In the genomic region with DNA sequence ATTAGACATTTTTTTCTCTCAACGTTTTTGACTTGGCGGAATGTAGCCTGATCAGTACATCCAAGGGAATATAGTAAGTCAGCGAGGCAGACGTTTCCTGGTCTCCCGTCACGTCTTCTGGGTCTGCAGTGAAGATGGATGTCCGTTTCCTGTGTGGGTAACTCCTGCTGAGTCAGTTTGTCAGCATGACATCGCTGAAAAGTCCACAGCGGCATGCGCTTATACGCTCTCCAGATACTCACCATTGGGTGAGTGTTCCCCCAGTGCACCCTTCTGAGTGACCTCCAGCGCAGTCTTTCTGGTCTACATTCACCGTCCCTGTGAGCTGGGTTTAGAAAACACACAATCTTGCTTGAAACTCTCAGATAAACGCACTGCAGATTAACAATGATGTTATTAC, we compare ENCODE assay signal across 7 mouse cellular contexts. TPM values are rescaled to one million over a fixed set of nuclear protein-coding genes. Genes with fewer than 3 reads are reported as not detected.
DNase-seq lines count a peak whose midpoint lies in the region; ATAC-seq and TF ChIP-seq lines count a peak whose summit lies in the region.

No protein-coding gene starts in this region.

- H3K27me3 ChIP-seq in ES-Bruce4 (ENCODE audit: control insufficient read depth, insufficient read depth, low read length, poor library complexity, severe bottlenecking) = no peaks in the 10 kb centered on the region
- H3K27me3 ChIP-seq in intestine, postnatal 0 days (replicated peaks; ENCODE audit: control insufficient read depth, insufficient read depth, low read length) = no peaks in the 10 kb centered on the region

- H3K27ac ChIP-seq in ES-Bruce4 (ENCODE audit: insufficient read depth, low read length) = peak overlapping the region; percentile 98
- H3K27ac ChIP-seq in brown adipose tissue, adult 24 weeks (replicated peaks; ENCODE audit: low read depth, low read length) = peak overlapping the region; percentile 90
- peak overlapping the region; percentile 89 for H3K27ac ChIP-seq in intestine, postnatal 0 days (ENCODE audit: low read depth, low read length)

- H3K36me3 ChIP-seq in ES-Bruce4 (ENCODE audit: control insufficient read depth, insufficient read depth, low read length, poor library complexity, severe bottlenecking) = no peaks in the 10 kb centered on the region
- no peaks in the 10 kb centered on the region for H3K36me3 ChIP-seq in intestine, postnatal 0 days (ENCODE audit: control insufficient read depth, insufficient read depth)

- H3K4me1 ChIP-seq in ES-Bruce4 (ENCODE audit: control insufficient read depth, insufficient read depth, low read length) = no peaks in the 10 kb centered on the region
- H3K4me1 ChIP-seq in brown adipose tissue, adult 24 weeks (ENCODE audit: control insufficient read depth, insufficient read depth, insufficient read length, low read length) = peaks cover 13% of the 10 kb centered on the region
- peaks cover 12% of the 10 kb centered on the region; the same call in 1 of the 2 replicates for H3K4me1 ChIP-seq in intestine, postnatal 0 days (replicated peaks; ENCODE audit: control insufficient read depth, insufficient read depth, low read length)

- peak; percentile 50 for DNase-seq in lung, postnatal 25 days (ENCODE audit: low spot score)
- no peak for DNase-seq in frontal cortex, postnatal 36 days (ENCODE audit: low spot score in 2 of 2)
- no peak for DNase-seq in T-cell, adult 2 months (ENCODE audit: low spot score)
- no peak for DNase-seq in MN1 (ENCODE audit: low spot score)

- no peak for TF ChIP-seq POLR2A in ES-Bruce4 (IDR thresholded peaks at IDR 0.05; ENCODE audit: insufficient read depth, low read length)

- no peaks in the 10 kb centered on the region for H3K9me3 ChIP-seq in ES-Bruce4 (replicated peaks; ENCODE audit: control insufficient read depth, insufficient read depth, low read length, poor library complexity, severe bottlenecking)
- H3K9me3 ChIP-seq in intestine, postnatal 0 days (ENCODE audit: control insufficient read depth) = no peaks in the 10 kb centered on the region

- TF ChIP-seq EP300 in ES-Bruce4 (IDR thresholded peaks at IDR 0.05; ENCODE audit: insufficient read depth, low read depth, low read length) = peak; percentile 65; the same call in 1 of the 2 replicates

- WGBS in intestine, postnatal 0 days = 51% methylated on average over 14 of the region's 14 CpGs

- H3K4me2 ChIP-seq in intestine, postnatal 0 days (replicated peaks; ENCODE audit: low read depth) = no peak overlapping the region; the same call in 1 of the 2 replicates

- no peak for ATAC-seq in intestine, postnatal 0 days

- H3K4me3 ChIP-seq in ES-Bruce4 (ENCODE audit: low read depth, low read length) = no peak overlapping the region
- H3K4me3 ChIP-seq in brown adipose tissue, adult 24 weeks (ENCODE audit: insufficient read depth, low read depth, low read length) = peak overlapping the region; percentile 3
- H3K4me3 ChIP-seq in intestine, postnatal 0 days (ENCODE audit: low read depth, low read length) = no peak overlapping the region

- TF ChIP-seq CTCF in ES-Bruce4 (IDR thresholded peaks at IDR 0.05; ENCODE audit: low read depth, low read length) = no peak
- TF ChIP-seq CTCF in intestine, postnatal 0 days (IDR thresholded peaks at IDR 0.05; ENCODE audit: low read depth) = no peak

- no peak overlapping the region for H3K9ac ChIP-seq in ES-Bruce4 (ENCODE audit: low read depth, poor library complexity, severe bottlenecking)
- H3K9ac ChIP-seq in intestine, postnatal 0 days (ENCODE audit: low read depth, low read length) = no peak overlapping the region

RNA-seq across cellular contexts. Expression of a gene that starts 58.5 kb away (rescaled TPM):
- polyA plus RNA-seq in ES-Bruce4 (2011; ENCODE audit: insufficient read depth, insufficient read length, low read depth, missing spikeins) = 80.3 and 84.0 TPM in 2 replicates
- 28.4 and 31.5 TPM in 2 replicates for polyA plus RNA-seq in brown adipose tissue, adult 24 weeks (2012; ENCODE audit: insufficient read depth, insufficient read length, missing spikeins)
- polyA plus RNA-seq in intestine, postnatal 0 days (2015; fragmentation: Nextera tagmentation; extraction: Ambion mirVana) = 64.4 and 65.3 TPM in 2 replicates
